Comparison of ENCODE assay signal across 20 mouse cellular contexts in the genomic region with DNA sequence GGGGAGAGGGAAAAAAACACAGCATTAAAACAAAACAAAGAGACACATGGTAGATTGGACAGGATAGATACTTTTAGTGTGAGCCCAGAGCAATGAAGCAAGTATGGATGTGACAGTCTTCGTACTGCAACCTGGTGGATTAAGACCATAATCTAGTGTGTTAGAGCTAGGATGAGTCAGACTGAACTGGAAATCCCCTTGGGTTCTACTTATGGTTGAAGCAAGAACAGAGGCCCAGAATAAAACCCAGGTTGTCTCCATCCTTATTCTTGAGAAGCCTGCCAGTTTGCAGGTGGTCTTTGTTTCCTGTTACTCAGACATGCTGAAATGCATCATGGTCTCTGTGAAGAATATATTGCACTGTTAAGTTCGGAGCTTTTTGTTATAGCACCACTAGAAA.
"Had no signal": no experiment of that assay in that cellular context is flagged by ENCODE, and none has a peak within 500 bp of the region (broad histone marks: within the 10 kb centered on the region; RNA-seq: fewer than 3 reads in every experiment).

No protein-coding gene starts in this region.

- H3K4me3 ChIP-seq: layer of hippocampus, adult 2 months; limb, embryonic 10.5 days; limb, embryonic 13.5 days; liver, embryonic 12.5 days; liver, embryonic 15.5 days; lung, embryonic 15.5 days; midbrain, embryonic 10.5 days; neural tube, embryonic 13.5 days; stomach, embryonic 15.5 days had no signal

- H3K27ac ChIP-seq: layer of hippocampus, adult 2 months; limb, embryonic 10.5 days; limb, embryonic 13.5 days; liver, embryonic 12.5 days; liver, embryonic 15.5 days; lung, embryonic 15.5 days; midbrain, embryonic 10.5 days; neural tube, embryonic 13.5 days; stomach, embryonic 15.5 days had no signal

- H3K27me3 ChIP-seq: limb, embryonic 13.5 days; liver, embryonic 12.5 days; liver, embryonic 15.5 days; lung, embryonic 15.5 days; megakaryocyte, embryonic 14.5 days; neural tube, embryonic 13.5 days; stomach, embryonic 15.5 days had no signal

- H3K9ac ChIP-seq: limb, embryonic 13.5 days; liver, embryonic 12.5 days; liver, embryonic 15.5 days; lung, embryonic 15.5 days; neural tube, embryonic 13.5 days; stomach, embryonic 15.5 days had no signal

- H3K36me3 ChIP-seq: limb, embryonic 10.5 days; limb, embryonic 13.5 days; liver, embryonic 12.5 days; liver, embryonic 15.5 days; lung, embryonic 15.5 days; midbrain, embryonic 10.5 days; neural tube, embryonic 13.5 days; stomach, embryonic 15.5 days had no signal

- ATAC-seq: liver, embryonic 12.5 days had no signal

- H3K4me2 ChIP-seq: limb, embryonic 13.5 days; liver, embryonic 12.5 days; liver, embryonic 15.5 days; lung, embryonic 15.5 days; neural tube, embryonic 13.5 days; stomach, embryonic 15.5 days had no signal

- DNase-seq: kidney, adult 18-20 months; kidney, adult 9 months; kidney, postnatal 14 days; layer of hippocampus, adult 9-11 months; liver; lung, adult 18-20 months; lung, postnatal 10 days; lung, postnatal 36 days; midbrain, embryonic 14.5 days; thymus, postnatal 25 days had no signal

- H3K4me1 ChIP-seq: limb, embryonic 10.5 days; limb, embryonic 13.5 days; liver, embryonic 12.5 days; liver, embryonic 15.5 days; lung, embryonic 15.5 days; midbrain, embryonic 10.5 days; neural tube, embryonic 13.5 days; stomach, embryonic 15.5 days had no signal

- H3K9me3 ChIP-seq: limb, embryonic 10.5 days; limb, embryonic 13.5 days; liver, embryonic 12.5 days; liver, embryonic 15.5 days; lung, embryonic 15.5 days; megakaryocyte, embryonic 14.5 days; midbrain, embryonic 10.5 days; neural tube, embryonic 13.5 days; stomach, embryonic 15.5 days had no signal
